Mouse (Mus musculus) right cerebral cortex, adult 2 months (tissue): ENCODE measurements around the gene Krt2.

Source experiments
- DNase-seq, 2 experiments: peaks; one replicate each; pipeline ENCODE4 v3.0.0; 2021 to 2022; ENCODE audit warnings: low spot score in 2 of 2

Krt2 gene

DNA sequence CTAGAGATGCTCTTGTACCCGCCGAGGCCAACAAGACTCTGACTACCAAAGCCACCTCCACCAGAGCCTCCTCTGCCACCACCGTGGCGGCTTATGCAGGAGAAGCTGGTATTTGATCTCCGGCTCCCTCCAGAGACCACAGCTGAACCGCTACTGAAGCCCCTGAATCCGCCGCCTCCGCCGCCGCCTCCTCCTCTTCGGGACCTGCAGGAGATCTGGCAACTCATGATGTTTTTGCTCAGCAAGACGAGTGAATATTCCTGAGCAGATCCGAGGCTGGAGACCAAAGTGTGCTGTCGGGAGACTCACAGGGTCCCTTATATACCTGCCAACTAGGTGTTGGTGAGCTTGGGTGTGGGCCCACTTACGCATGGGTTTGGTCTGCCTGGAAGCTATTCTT lies at the start of gene Krt2:
TSS of gene Krt2 (minus strand) at position 295 of the 400 bp plus-strand sequence.
- no peak for DNase-seq

DNA sequence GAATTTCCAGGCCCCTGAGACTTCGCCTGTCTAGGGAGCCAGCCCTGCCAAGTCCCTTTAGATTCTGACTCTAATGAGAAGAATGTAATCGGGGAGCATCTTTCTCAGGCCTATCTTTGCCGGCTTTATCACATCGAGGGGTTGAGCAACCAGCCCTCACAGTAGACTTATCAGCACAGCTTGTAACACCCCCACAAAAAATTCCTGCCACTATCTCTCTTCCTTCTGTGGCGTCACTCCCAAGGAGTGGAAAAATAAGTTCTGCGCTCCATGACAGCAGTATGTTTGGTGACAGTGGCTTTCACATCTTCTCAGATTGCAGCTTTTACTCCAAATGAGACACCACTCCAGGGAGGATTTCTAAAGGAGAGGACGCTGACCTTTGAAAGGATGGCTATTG lies 48.8 kb upstream of the Krt2 start:
- peak; percentile 50 to 52 for DNase-seq

DNA sequence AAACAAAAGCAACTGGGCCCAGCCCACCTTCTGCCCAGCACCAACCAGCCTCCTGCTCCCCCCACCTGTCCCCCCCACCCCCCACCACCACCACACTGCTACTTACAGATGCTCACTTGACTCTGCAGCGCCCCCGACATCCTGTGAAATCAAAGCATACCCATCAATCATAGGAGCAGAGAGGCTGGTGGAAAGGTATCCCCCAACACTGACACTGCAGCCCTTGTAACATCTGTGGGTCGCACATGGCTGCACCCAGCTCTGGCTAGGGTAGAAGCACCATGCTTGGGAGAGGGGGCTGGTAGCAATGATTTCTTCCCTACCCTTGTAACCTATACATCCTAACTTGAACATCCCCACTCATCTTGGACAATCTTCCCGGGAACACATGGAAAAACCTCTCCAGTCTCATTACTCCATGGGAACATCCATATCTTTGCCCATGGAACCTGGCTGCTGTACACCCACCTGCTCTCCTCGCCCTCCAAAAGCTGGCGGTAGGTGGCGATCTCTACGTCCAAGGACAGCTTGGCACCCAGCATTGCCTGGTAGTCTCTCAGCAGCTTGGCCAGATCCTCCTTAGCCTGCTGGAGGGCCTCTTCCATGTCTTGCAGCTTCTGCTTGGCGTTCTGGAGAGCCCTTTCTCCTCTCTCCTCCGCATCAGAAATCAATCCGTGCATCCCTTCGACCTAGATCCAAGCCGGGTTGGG lies 42.6 kb upstream of the Krt2 start:
- no peak for DNase-seq

DNA sequence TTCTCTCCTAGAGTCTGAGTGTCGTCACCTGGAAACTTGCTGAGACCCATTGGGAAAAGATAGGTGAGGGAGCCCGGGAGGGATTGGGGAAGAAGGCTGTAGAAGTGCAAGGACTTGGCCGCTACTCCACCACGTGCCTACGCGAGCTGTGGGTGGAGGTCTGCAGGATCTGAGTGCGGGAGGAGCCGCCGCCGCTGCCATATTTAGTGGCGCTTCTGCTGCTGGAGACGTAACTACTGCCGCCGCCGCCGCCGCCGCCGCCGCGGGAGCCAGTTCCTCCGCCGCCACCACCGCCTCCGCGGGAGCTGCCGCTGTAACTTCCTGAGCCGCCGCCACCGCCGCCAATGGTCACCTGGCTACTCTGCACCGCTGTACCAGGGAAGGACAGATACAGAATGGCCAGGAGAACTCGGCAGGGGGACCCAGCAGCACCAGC lies 41.8 kb upstream of the Krt2 start:
- peak; percentile 61 to 69 for DNase-seq

DNA sequence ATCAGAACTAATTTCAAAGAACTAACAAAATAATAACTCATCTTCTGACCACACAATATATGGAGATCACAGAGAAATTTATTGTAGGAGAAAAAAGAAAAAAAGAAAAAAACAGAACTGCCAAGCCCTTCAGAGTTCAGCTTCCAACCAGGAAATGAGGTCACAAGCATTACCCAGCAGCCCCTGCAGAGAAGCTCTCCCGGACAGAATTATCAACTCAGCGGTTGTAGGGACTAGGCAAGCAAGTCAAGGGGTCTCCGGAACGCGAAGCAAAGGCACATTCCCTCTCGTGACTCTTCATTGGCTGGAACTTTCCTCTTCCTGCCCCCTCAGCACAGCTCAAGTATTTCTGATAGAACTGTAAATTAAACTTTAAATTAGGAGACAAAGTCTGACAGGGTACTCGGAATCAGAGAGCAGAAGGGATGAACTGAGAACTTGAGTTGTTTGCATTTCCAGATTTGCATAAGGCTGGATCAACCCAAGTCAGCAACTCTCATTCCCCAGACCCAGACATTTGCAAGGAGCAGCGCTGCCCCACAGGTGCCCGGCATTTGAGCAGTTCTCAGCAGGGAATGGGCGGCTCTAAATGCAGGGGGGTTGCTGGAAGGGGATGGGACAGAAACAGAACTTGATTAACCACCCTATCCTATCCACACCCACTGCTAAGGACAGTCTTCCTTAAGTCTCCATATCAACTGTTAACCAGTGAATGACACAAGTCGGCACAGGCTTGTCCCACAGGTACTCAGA lies 40.9 kb upstream of the Krt2 start:
- no peak for DNase-seq

DNA sequence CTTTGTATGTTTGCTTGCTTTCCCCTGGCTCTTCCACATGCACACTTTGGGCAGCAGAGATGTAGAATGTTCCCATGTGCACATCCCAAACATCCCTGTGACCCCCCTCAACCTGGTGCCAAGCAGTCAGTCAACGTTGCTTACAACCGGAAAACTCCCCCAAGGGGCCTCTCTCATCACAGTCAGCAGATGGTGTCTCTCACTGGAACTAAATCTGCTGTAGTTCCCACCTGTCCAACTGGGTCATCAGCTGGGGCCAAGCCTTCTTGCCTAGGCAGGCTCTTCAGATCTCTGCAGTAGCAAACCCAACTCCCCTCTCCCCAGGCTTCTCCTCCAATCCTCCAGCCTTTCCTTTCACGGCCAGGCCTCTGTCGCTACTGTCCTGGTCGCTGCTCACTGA lies 38.7 kb upstream of the Krt2 start:
- DNase-seq, result no peak

DNA sequence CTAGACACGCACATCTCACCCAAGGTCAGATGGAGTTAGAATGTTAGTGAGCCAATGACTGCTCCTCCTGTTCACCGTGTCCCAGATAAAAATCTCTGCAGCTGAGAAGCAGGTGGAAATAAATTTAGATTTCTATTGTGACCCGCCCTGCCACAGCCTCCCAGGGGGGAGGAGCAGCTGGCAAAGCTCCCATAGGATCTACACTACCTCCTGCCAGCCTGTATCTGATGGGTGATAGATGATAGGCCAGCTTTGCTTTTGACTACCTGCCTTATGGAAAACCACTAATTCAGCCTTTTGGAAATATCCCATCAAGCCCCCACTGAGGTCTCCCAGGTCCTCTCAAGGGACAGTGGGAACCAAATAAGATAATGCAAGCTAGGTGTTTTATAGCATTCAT lies 37.8 kb upstream of the Krt2 start:
- no peak for DNase-seq

DNA sequence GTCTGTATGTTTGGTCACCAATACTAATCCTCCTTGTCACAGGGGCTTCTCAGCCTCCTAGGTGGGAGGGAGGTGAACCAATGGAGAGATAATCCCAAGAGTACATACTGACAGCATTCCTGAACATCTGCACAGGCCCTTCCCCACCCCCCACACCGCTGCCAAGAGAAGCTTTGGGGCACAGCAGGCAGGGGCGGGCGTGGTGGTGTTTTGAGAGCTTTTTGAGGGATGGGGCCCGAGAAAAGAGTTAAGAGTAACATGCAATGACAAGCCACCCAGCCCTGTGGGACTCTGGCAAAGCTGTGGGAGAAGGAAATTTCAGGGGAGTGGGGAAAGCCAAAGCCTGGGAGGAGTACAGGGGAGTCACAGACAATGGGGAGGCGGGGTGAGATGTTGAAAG lies 36.3 kb upstream of the Krt2 start:
- DNase-seq, result no peak

DNA sequence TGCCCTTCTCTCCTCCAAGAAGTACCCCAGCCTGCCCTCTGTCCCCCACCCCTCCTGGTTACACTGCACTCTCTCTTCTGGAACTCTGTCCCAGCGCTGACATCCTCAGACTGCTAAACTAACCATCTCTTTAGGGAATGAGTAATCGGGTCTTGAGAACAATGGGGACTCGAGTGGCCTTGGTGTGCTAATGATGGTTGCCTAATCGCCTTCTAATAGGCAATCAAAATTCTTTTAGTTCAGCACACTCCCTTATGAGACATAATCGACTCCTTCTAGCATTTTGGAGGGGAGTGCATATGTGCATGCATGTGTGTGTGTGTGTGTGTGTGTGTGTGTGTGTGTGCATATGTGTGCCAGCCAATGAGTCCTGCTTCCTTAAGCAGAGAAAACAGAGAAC lies 34.6 kb upstream of the Krt2 start:
- DNase-seq, result no peak

DNA sequence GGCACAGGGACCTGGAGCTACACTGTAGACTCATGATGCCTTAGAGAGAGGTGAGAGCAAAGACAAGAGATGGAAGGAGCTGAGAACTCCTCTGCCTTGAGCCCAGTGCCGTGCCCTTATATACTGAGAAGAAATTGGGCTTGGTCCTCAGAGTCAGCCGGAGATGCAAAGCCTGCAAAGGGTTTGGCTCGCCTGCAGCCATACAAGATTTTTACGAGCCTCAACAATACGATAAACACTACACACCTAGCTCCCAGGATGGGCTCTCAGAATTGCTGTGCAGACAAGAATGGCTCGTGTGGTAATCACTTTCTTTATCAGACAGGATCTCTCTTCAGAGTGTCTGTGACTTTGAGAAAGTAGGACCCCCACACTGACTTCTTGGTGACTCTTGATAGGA lies 32.7 kb upstream of the Krt2 start, which contains the start of gene Krt1:
TSS of gene Krt1 (minus strand) at position 101 of the 400 bp plus-strand sequence.
- no peak for DNase-seq

DNA sequence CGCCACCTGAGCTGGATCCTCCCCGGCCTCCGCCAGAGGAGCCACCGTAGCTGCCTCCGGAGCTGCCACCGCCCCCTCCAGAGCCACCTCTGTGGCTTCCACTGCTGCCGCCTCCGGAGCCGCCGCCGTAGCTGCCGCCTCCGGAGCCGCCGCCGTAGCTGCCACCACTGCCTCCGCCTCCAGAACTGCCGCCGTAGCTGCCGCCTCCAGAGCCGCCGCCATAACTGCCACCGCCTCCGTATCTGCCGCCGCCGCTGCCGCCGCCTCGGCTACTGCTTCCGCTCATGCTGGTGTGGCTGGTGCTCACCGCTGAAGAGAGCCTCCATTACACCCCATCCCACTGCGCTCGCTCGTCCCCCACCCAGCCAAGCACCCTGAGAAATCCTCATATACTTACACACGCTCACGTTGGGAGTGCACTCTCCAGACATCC lies 28.0 kb upstream of the Krt2 start:
- peak; percentile 63 to 64 for DNase-seq

DNA sequence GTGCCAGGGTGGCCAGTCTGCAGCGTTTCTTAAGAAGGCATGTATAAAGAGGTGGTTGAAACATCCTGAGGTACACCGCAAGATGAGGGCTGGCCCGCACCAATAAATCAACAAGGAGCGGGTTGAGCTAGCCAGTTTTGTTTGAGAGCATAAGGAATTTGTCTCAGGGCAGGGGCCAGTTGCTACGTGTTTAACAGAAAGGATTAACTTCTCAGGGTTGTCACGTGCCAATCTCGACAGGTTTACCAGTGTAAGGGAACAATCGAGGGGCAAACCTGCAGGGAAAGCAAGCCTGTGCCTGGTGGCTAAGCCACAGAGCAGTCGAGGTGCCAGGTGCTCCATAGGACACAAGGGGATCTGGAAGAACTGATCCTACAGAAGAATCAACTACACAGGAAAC lies 25.2 kb upstream of the Krt2 start:
- DNase-seq, result no peak

DNA sequence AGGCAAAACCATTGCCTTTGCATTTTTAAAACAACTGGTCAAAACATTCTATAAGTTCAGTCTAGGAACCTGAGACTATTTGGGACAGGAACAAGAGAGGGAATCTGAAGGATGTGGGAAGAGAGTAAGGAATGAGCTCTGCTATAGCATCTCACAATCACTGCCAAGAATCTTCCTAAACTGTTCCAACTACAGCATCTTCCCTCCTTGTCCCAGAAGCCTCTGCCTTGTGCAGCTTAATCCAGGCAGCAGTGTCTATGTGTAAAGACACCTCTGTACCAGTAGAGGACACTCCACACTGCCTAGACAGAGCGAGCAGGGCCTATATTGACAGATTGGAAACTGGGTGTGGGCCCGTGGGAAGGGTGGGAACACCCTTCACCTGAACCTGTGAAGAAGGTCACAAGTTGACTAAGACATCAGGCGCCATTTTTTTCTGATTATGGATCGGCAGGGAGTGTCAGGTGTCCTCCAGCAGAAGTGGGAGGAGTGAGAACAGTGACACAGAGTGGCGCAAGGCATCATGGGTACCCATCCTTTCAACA lies 16.9 kb upstream of the Krt2 start:
- DNase-seq, result no peak

DNA sequence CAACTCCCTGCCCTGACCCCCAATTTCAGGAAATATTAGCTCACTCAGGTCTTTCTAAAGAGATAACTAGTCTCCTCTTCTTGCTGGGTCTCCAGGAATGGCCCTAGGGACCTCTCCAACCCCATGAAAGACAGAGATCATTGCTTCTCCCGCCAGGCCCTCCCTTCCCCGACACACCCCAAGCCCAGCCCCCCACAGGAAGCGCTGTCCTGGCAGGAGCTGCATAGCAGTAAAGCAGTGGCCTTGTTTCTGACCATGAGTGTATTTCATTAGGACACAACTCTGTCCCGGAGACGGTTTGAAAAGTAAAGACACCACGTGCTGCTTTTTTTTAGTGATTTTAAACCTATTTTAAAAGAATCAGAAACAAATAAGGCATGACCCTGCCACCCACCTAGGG lies 15.2 kb upstream of the Krt2 start:
- DNase-seq, result no peak

DNA sequence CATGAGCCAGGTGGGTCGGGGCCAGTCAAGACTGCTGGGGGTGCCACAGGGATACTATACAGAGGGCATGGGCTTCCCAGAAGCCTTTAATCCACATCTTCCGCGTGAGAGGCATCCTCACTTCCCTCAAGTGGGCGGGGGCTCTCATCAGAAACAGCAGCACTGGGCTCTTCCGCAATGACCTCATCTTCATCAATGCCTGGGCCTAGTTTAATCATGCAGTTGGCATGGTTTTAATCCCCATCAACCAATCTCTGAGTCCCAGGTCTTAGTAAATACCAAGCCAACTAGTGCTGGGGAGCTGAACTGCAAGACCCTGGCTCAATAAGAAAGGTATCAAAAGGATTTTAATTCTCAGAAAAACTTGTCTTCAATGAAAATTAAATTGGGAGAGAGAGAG lies 11.5 kb upstream of the Krt2 start:
- DNase-seq, result no peak

DNA sequence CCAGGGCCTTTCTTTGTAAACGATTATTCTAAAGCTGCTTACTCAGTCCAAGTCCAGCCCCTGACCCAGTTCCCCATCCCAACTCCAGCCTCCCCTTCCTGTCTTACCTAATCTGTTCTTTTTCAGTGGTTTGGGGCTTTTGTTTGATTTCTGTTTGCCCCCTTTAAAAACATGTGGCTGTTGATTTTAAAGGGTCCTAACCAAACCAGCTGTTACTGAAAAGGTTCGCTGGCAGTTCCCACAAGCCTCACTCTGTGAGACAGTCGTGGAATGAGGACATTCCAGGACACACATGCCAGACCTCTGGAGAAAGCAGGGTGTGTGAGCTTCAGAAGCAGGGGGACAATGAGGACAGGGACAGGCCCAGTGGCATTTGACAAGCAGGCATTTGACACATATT lies 3.8 kb upstream of the Krt2 start:
- no peak for DNase-seq

DNA sequence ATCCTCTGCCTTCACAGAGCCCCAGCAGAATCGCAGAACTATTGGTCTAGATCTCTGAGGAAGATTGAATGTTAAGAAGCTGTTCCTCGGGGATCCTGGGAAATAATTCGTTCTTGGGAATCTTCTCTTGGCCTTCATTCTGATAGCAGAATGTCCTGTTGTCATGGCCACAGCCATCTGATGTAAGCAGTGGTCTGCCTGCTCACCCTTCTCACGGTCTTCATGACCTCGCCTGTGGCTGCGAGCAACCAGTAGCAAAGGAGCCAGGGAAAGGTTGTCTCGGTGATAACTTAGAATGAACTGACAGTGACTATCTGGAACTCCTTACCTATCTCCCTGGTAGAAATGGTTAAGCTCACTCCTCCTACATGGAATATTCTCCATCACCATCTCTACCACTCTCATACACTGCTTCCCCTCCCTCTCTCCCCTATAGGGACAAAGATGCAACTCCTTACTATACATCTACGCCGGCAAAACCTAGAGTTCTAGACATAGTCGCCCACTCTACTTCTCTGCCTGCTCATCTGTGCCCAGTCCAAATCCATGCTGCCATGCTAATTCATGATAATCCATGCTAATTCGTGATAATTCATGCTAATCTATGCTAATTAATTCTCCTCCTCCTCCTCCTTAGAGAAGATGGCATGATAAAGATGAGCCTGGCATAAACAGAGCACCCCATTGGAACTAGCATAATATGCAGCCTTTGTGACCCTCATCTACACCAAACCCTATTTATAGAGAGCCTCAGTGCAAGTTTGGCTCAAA lies 14.7 kb downstream of the Krt2 start:
- peak; percentile 28 to 36 for DNase-seq

DNA sequence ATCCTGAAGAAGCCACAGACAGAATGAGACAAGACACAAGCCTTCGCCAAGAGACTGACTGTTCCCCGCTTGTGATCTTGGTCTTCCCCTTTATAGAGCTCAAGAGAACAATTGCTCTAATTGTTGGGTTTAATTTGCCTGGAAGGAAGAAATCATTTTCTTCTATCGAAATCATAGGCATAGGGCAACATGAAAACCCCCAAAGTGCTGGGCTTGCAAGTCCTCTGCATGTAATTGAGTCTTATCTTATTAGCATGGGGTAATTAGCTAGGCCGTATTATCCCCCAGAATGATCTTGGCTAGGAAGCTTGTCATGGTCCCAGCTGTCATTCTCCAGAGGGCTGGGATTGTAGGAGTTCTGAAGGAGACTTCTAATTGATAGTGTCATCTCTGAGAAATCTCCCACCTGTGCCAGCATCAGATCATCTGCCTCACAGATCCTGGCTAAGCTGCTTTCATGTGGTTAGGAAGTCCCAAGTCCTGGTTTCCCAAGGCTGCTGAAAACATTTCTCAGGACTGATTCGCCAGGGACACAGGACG lies 15.6 kb downstream of the Krt2 start, which contains the start of gene Krt73:
TSS of gene Krt73 (minus strand) at position 51 of the 540 bp plus-strand sequence.
- DNase-seq, result no peak

DNA sequence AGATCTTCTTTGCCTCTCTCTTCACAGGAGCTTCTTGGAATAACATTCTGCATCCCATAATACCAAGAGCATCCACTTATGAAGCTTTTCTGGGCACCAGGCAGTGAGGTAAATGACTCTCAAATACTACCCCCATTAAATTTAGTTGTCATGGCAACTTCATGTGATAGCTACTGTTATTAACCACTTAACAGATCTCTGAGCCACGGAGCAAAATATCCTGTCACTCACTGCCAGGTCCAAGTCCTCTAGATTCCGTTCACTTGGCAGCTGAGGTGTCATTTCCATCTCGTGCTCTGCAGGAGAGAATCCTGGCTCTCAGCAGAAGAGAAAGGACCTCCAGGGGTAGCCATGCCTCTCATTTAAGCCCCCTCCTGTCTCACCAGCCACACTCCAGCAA lies 27.1 kb downstream of the Krt2 start:
- no peak for DNase-seq

DNA sequence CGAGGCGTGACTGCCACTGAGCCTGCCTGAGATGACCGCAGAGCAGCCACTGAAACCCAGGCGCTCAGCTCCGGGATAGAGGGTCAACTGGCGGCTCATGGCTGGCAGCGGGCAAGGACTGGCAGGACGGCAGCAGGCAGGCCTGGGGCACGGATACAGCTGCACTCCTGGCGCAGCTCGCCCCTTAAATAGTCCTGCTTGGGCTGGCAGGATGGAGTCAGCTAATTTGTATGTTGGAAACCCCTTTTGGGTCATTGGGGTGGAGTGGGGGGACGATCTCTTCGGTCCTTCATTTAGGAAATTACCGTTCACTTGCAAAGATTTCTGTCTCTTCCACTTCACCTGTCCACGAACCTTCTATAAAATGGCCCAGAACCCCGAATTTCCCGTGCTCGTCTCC lies 31.6 kb downstream of the Krt2 start, which contains the start of gene Krt72:
TSS of gene Krt72 (minus strand) at position 101 of the 400 bp plus-strand sequence.
- no peak for DNase-seq

DNA sequence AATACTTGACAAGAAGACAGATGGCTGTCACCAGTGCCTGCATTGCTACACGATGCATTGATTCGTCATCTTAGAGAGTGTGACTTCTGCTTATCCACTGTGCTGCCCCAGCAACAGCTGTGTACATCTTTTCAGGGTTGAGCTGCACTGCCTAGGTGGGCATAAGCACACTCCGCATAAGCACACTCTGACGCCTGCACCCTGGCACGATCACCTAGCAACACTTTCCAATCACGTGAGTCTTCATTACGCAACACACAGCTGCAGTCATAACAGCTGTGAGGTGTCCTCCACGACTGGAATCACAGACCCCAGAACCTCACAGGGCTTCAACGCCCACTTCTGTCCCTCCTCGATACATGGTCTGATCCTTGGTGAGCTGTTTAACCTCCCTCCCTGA lies 44.5 kb downstream of the Krt2 start:
- peak in 1 of 2 experiments; percentile 5 for DNase-seq

DNA sequence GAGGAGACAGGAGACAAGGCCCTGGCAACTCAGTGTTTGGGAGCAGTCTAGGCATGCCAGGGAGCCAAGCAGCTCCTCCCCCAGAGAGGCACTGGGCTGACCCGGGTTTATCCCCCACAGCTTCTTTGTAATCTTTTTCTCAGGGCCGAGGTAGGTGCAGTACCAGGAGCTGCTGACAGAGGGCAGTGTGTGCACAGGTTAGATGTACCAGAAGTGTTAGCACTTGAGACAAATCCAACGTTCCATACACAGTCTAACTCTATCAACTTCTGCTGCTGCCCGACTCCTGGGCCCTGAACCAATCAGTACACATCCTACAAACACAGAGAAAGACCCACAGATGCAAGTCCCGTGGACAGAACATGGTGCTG lies 45.3 kb downstream of the Krt2 start:
- peak; percentile 95 to 96 for DNase-seq
